Mouse (Mus musculus): ENCODE measurements around the gene Gm10190.

DNA sequence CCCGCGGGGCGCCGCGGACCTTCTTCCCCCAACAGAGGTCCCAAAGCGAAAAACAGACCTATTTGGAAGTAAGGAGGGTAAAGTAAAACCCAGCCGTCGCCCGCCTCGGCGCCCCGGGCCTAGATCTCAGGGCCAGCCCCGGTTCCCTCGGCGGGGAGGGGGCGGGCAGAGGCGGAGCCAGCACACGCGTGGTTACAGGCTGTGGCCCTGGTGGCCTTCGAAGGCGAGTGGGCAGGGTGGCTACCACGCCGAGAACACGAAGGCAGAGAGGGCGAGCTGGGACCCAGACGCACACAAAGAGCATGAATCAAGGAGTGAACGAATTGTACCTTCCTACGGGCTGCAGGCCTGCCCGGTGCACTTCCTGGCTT is 370 bp upstream of the Gm10190 start:
- TF ChIP-seq CTCF (IDR thresholded peaks at IDR 0.05) (no peak), POLR2A (IDR thresholded peaks at IDR 0.05; ENCODE audit: insufficient read depth, low read depth, low read length) (no peak), EP300 (IDR thresholded peaks at IDR 0.05; ENCODE audit: insufficient read depth, low read depth, low read length) (no peak)
